Mouse (Mus musculus) testis, adult 2 months (tissue): ENCODE results near the gene Gnai2. TPM values are rescaled to one million over a fixed set of nuclear protein-coding genes. Genes with fewer than 3 reads are reported as not detected.

ENCODE experiments used
- H3K27ac ChIP-seq: fragments of 200-500 bp; 2 replicates; pipeline ENCODE4 v1.5.1; 2012; ENCODE audit warnings: low read depth, low read length; ENCODE audit not compliant: control insufficient read depth, insufficient read depth
- H3K27me3 ChIP-seq: fragments of 200-500 bp; 2 replicates; pipeline ENCODE4 v1.6.1; 2012; ENCODE audit warnings: mild to moderate bottlenecking, low read length, moderate library complexity; ENCODE audit not compliant: control insufficient read depth, insufficient read depth
- H3K36me3 ChIP-seq: fragments of 200-500 bp; 2 replicates; pipeline ENCODE4 v1.6.1; 2012; ENCODE audit warnings: mild to moderate bottlenecking, low read length; ENCODE audit not compliant: control insufficient read depth, insufficient read depth
- H3K4me1 ChIP-seq: fragments of 200-500 bp; 2 replicates; pipeline ENCODE4 v1.6.1; 2012; ENCODE audit warnings: low read length; ENCODE audit not compliant: control insufficient read depth, insufficient read depth
- H3K4me3 ChIP-seq: fragments of 200-500 bp; 2 replicates; pipeline ENCODE4 v1.5.1; 2012; ENCODE audit warnings: low read depth, mild to moderate bottlenecking, low read length, moderate library complexity, mixed read lengths; ENCODE audit not compliant: control insufficient read depth
- CTCF ChIP-seq: fragments of 200-500 bp; IDR thresholded peaks from 2 replicates; pipeline ENCODE4 v1.5.1; 2012; ENCODE audit warnings: low read depth, mild to moderate bottlenecking, inconsistent platforms, low read length, moderate library complexity; ENCODE audit not compliant: control insufficient read depth, insufficient read depth, insufficient replicate concordance
- POLR2A ChIP-seq: fragments of 200-500 bp; IDR thresholded peaks from 2 replicates; pipeline ENCODE4 v1.6.1; 2012; ENCODE audit warnings: low read depth, mild to moderate bottlenecking, inconsistent platforms, low read length, moderate library complexity; ENCODE audit not compliant: control insufficient read depth
- polyA plus RNA-seq: library from polyadenylated mRNA; depleted of rRNA; stranded (reverse); fragments of >200 nt; gene quantifications from 2 replicates; pipeline ENCODE4 v1.2.3, GENCODE M21; 2012

Gnai2 gene
- polyA plus RNA-seq, 1 experiment = 103 TPM

DNA sequence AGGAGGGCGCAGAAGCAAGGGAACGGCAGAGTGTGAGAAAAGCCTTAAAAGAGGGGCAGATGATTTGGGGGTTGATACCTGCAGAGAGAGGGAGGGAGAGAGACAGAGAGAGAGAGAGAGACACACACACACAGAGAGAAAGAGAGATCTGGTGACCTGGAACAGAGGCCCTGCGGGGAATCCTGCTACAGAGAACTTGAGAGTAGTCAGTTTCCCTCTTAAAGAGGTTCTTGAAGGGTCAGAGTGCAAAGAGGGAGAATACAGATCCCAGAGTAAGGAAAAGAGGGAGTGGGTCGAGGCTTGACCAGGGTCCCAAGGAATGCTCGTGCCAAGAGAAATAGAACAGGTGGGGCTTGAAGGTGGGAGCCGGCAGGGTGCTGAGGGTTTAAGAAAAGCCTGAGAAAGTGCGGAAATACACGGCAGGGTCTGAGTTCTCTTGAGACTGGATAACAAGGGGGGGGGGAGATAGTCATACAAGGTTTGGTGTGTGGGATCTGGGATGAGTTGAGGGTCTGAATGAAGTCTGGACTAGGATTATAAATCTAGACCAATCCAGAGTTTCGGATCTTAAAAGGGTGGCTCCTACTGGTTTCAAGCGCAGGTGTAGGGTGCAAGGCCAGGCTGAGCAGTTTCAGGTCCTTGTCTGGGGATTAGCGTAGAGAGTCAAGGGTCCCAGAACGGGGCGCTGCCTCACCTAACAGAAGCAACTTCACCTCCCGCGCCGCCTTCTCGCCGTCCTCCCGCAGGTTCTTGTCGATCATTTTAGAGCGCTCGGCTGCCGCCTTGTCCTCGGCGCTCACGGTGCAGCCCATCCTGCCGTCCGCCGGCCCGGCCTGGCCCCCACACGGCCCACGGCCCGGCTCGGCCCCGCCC lies 525 bp downstream of the Gnai2 start:
- peak overlapping the region; percentile 91 for H3K4me3 ChIP-seq
- H3K27ac ChIP-seq = peak overlapping the region; percentile 99
- peaks cover 41% of the 10 kb centered on the region for H3K4me1 ChIP-seq

DNA sequence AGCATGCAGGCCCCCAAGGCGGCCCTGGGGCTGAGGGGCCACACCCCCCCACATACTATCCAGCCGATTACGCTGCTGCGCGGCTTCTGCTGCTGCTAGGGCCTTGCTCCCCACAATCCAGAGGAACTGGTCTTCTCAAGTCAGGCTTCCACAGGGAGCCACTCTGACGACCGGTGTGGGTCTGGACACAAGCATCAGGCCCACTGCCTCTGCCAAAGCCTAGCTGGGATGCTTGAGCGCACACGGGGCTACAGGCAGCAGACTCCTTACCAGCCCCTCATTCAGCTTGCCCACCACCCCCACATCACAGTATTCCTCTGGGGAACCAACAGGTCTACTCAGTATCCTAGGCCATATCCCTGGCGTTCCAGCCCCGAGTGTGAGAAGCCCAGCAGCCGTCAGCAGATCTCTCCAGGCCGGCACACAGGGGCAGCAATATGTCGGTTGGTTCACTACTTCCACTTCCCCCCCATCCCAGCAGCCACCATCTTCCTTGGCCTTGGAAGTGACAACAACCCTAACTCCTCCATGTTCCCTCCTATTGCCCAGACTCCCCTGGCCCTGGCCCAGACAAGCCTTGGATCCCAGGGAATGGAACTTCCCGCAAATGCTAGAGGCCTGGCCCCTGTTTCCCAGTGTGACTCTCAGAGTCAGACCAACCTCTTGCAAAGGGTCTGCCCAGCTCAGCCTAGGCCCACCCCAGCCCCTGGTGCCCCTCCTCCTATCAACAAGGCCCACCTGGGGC lies 1.3 kb downstream of the Gnai2 start:
- TF ChIP-seq POLR2A = no peak; the same call in 1 of the 2 replicates
- no peak for TF ChIP-seq CTCF
- no peaks in the 10 kb centered on the region for H3K36me3 ChIP-seq
- H3K27me3 ChIP-seq = no peaks in the 10 kb centered on the region
- peak overlapping the region; percentile 91 for H3K4me3 ChIP-seq
- peaks cover 45% of the 10 kb centered on the region for H3K4me1 ChIP-seq
- peak overlapping the region; percentile 99 for H3K27ac ChIP-seq

More for the DNA sequence above, 525 bp downstream of the Gnai2 start:
- TF ChIP-seq CTCF (no peak), POLR2A (no peak; the same call in 1 of the 2 replicates)
- H3K36me3 ChIP-seq = no peaks in the 10 kb centered on the region
- H3K27me3 ChIP-seq = no peaks in the 10 kb centered on the region

DNA sequence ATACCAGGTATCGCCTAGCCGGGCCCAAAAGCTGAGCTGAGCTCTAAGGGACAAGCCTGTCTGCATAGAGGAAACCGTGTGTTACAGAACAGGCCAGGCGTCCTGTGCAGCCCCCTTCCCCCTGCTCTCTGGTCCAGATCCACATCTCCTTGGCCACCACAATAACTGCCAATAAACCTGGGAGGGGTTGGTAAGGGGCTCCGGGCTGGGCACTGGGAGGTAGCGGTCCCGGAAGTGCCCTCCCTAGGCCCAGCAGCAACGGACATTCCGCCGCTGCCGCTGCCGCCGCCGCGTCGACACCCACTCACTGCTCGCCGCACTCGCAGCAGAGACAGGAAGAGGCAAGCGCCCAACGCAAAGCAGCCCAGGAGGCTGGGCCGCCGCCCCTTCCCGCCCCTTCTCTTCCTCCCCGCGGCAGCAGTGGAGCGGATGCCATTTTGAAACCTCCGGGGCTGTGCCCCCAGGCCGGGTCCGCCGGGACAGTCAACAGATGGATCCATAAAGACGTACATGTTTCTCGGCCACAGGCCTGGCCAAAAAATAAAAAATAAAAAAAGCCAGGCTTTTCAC lies 2.0 kb downstream of the Gnai2 start:
- Histone ChIP-seq H3K36me3 (no peaks in the 10 kb centered on the region), H3K4me3 (peak overlapping the region; percentile 91), H3K27ac (peak overlapping the region; percentile 99), H3K27me3 (no peaks in the 10 kb centered on the region), H3K4me1 (peaks cover 49% of the 10 kb centered on the region)
- TF ChIP-seq POLR2A (peak; percentile 91), CTCF (no peak)

DNA sequence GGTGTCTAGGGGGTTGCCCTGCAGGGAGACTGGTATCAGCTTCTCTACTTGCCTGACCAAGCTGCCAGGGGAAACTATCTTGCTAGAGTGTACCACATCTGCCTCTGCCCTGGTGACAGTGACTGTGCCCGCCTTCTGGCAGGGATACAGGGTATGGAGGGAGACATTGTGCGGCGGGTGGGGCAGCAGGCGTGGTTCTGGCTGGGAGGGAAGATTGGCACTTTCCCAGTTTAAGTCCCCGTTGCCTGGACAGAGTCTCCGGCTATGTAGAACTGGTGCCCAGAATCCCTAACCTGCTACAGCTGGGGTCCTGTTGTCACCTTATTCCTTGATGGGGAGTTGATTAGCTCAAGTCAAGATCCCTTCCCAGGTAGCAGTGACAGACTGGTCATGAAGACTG lies 2.7 kb downstream of the Gnai2 start:
- TF ChIP-seq CTCF (no peak), POLR2A (no peak)
- Histone ChIP-seq H3K4me1 (peaks cover 49% of the 10 kb centered on the region), H3K4me3 (peak overlapping the region; percentile 91), H3K27ac (peak overlapping the region; percentile 99), H3K36me3 (no peaks in the 10 kb centered on the region), H3K27me3 (no peaks in the 10 kb centered on the region)

DNA sequence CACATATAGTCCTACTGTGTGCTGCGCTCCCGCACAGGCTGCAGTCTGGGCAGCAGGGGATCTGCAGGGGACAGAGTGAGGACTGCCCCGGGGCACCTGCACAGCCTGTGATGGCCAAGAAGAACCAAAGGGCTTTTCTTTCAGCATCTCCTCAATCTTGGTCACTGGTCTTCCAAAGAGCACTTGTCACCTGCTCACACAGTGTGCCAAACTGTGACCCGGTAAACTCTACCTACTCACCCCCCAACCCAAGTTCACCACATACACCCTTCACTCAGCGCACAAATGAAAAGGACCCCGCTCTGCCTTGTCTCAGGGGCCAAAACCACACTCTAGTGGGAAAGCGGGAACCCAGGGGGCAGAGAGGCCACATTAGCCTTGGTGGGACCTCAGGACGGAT lies 3.3 kb downstream of the Gnai2 start:
- Histone ChIP-seq H3K27ac (no peak overlapping the region; the same call in 1 of the 2 replicates), H3K27me3 (no peaks in the 10 kb centered on the region), H3K36me3 (no peaks in the 10 kb centered on the region), H3K4me3 (no peak overlapping the region), H3K4me1 (peaks cover 47% of the 10 kb centered on the region)
- TF ChIP-seq CTCF = no peak
- TF ChIP-seq POLR2A = no peak

DNA sequence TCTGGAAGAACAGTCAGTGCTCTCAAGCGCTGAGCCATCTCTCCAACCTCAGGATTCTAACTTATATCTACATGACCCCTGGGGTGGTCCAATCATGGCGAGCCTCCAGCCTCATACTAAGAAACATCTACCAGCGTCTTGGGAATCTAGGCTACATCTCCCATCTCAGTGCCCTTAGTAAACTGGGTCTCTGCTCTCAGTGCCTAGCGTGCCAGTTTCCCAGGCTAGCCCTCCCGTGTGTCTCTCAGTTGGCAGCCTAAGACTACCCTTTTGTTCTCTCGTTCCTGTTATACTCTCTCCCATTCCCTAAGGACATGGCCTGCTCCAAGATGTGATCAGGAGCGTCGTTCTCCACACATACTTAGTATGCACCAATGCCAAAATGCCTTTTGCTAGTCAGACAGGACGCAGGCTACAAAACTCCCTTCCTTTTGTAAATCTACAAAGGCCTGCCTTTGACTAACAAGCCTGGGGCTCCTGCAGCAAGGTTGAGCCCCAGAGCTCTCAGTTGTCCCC lies 3.8 kb downstream of the Gnai2 start:
- TF ChIP-seq CTCF (no peak), POLR2A (no peak)
- Histone ChIP-seq H3K27me3 (no peaks in the 10 kb centered on the region), H3K4me3 (no peak overlapping the region), H3K36me3 (no peaks in the 10 kb centered on the region), H3K4me1 (peaks cover 52% of the 10 kb centered on the region), H3K27ac (no peak overlapping the region)

DNA sequence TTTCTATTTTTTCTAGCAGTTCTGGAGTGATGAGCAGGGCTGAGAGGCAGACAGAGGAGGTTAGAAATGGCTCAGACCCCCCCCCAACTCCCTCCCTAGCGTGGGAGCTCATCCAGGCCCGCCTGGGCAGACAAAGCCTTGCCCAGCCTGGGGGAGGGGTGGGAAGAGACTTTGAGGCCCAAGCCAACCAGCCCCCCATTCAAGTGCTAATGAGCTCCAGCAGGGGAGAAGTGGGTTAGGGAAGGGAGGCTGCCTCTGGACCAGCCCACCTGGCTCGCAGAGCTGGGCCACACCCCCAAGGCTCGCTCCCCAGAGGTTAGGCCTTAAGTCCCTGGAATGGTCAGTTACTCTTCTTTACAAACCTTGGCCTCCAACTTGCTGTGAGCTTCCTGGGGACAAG lies 4.6 kb downstream of the Gnai2 start:
- Histone ChIP-seq H3K36me3 (no peaks in the 10 kb centered on the region), H3K27me3 (no peaks in the 10 kb centered on the region), H3K4me3 (no peak overlapping the region)

More for the DNA sequence above, 4.6 kb downstream of the Gnai2 start:
- Histone ChIP-seq H3K4me1 (peaks cover 53% of the 10 kb centered on the region), H3K27ac (no peak overlapping the region)
- TF ChIP-seq CTCF = no peak
- no peak for TF ChIP-seq POLR2A
